Comparison of ENCODE assay signal across 14 mouse cellular contexts in the genomic region with DNA sequence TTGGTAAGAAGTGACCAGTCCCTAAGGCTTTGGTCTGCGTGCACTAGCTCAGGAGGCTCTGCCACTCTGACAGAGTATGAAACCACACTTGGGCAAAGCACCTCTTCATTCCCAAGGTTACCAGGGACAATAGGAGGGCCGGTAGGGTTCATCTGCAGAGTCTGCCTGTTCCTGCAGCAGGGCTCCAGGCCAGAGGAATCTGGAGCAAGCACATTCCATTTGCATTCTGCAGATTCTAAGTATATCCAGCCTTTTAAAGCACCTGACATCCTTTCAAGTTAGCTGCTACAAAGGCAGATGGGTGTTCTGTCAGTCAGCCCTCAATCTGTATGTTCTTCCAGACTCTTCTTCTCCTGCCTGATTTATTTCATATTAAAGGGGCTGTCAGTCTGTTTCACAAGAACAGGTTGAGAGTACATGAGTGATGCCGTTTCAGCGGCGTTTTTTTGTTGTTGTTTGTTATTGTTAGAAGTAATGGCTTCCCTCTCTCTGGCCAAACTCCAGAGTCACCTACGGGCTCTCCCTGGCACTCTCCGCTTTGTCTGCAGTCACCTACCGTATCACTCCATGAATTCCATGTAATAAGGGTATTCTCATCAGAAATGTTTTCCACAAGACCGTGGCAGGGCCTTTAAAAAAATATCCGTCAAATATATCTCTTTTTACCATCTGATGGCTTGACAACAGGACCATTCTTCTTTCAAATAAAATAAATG.
A peak's percentile ranks its signal among the peaks of the same experiment; 100 is the strongest.
DNase-seq lines count a peak whose midpoint lies in the region; ATAC-seq lines count a peak whose summit lies in the region.
"Had no signal": no experiment of that assay in that cellular context is flagged by ENCODE, and none has a peak within 500 bp of the region (broad histone marks: within the 10 kb centered on the region; RNA-seq: fewer than 3 reads in every experiment).

No protein-coding gene starts in this region.

- no peak overlapping the region for H3K9ac ChIP-seq in hindbrain, embryonic 14.5 days
- H3K9ac ChIP-seq in midbrain, embryonic 14.5 days (replicated peaks; ENCODE audit: low read length) = no peak overlapping the region
- H3K9ac ChIP-seq in midbrain, embryonic 15.5 days = no peak overlapping the region
- no peak overlapping the region for H3K9ac ChIP-seq in heart, embryonic 13.5 days
- no peak overlapping the region for H3K9ac ChIP-seq in midbrain, embryonic 16.5 days (ENCODE audit: low read depth, low read length)
- H3K9ac ChIP-seq: embryonic facial prominence, embryonic 13.5 days had no signal

- H3K4me2 ChIP-seq in hindbrain, embryonic 14.5 days (replicated peaks) = no peak overlapping the region
- H3K4me2 ChIP-seq in midbrain, embryonic 14.5 days (ENCODE audit: low read length) = no peak overlapping the region
- no peak overlapping the region for H3K4me2 ChIP-seq in midbrain, embryonic 15.5 days
- no peak overlapping the region for H3K4me2 ChIP-seq in heart, embryonic 13.5 days
- H3K4me2 ChIP-seq in midbrain, embryonic 16.5 days (ENCODE audit: low read length) = no peak overlapping the region
- H3K4me2 ChIP-seq: embryonic facial prominence, embryonic 13.5 days had no signal

- H3K4me3 ChIP-seq in hindbrain, embryonic 14.5 days (replicated peaks; ENCODE audit: low read length) = no peak overlapping the region
- no peak overlapping the region for H3K4me3 ChIP-seq in hindbrain, embryonic 10.5 days
- H3K4me3 ChIP-seq in midbrain, embryonic 14.5 days (replicated peaks; ENCODE audit: low read depth, low read length) = no peak overlapping the region
- no peak overlapping the region for H3K4me3 ChIP-seq in midbrain, embryonic 15.5 days
- no peak overlapping the region for H3K4me3 ChIP-seq in heart, embryonic 13.5 days
- H3K4me3 ChIP-seq in midbrain, embryonic 16.5 days (ENCODE audit: low read depth, low read length) = no peak overlapping the region
- H3K4me3 ChIP-seq: embryonic facial prominence, embryonic 13.5 days; gastrocnemius, adult 2 months had no signal

- 0 out of 2 replicates have a peak overlapping the region, but pooled peaks have one; percentile 17 for H3K27ac ChIP-seq in hindbrain, embryonic 14.5 days
- no peak overlapping the region for H3K27ac ChIP-seq in hindbrain, embryonic 10.5 days
- H3K27ac ChIP-seq in midbrain, embryonic 14.5 days (replicated peaks; ENCODE audit: low read depth, low read length) = 0 out of 2 replicates have a peak overlapping the region, but pooled peaks have one; percentile 13
- H3K27ac ChIP-seq in midbrain, embryonic 15.5 days = no peak overlapping the region
- peak overlapping the region; percentile 54 for H3K27ac ChIP-seq in heart, embryonic 13.5 days (replicated peaks)
- H3K27ac ChIP-seq in midbrain, embryonic 16.5 days (ENCODE audit: low read length) = no peak overlapping the region
- H3K27ac ChIP-seq: embryonic facial prominence, embryonic 13.5 days; gastrocnemius, adult 2 months; hindbrain, postnatal 0 days had no signal

- no peak for ATAC-seq in hindbrain, embryonic 14.5 days (ENCODE audit: low FRiP score)
- no peak for ATAC-seq in midbrain, embryonic 14.5 days (ENCODE audit: low FRiP score, low TSS enrichment)
- ATAC-seq in midbrain, embryonic 15.5 days (replicated peaks) = no peak
- ATAC-seq in heart, embryonic 13.5 days (ENCODE audit: extremely low read depth, insufficient number of reproducible peaks, low FRiP score, low TSS enrichment) = no peak
- ATAC-seq in midbrain, embryonic 16.5 days = no peak
- ATAC-seq: hindbrain, postnatal 0 days had no signal

- H3K9me3 ChIP-seq in hindbrain, embryonic 14.5 days (ENCODE audit: control insufficient read depth, low read length) = no peaks in the 10 kb centered on the region
- H3K9me3 ChIP-seq in hindbrain, embryonic 10.5 days = no peaks in the 10 kb centered on the region
- no peaks in the 10 kb centered on the region for H3K9me3 ChIP-seq in midbrain, embryonic 14.5 days (ENCODE audit: control insufficient read depth, low read length)
- no peaks in the 10 kb centered on the region for H3K9me3 ChIP-seq in midbrain, embryonic 15.5 days
- no peaks in the 10 kb centered on the region for H3K9me3 ChIP-seq in heart, embryonic 13.5 days
- no peaks in the 10 kb centered on the region for H3K9me3 ChIP-seq in midbrain, embryonic 16.5 days (replicated peaks; ENCODE audit: control insufficient read depth, low read length, poor library complexity, severe bottlenecking)
- H3K9me3 ChIP-seq: embryonic facial prominence, embryonic 13.5 days had no signal

- H3K27me3 ChIP-seq in hindbrain, embryonic 14.5 days (ENCODE audit: control insufficient read depth, insufficient read depth, low read length) = no peaks in the 10 kb centered on the region
- no peaks in the 10 kb centered on the region for H3K27me3 ChIP-seq in hindbrain, embryonic 10.5 days (ENCODE audit: insufficient read depth, poor library complexity, severe bottlenecking)
- no peaks in the 10 kb centered on the region for H3K27me3 ChIP-seq in midbrain, embryonic 14.5 days (ENCODE audit: control insufficient read depth, insufficient read depth, low read length)
- no peaks in the 10 kb centered on the region for H3K27me3 ChIP-seq in midbrain, embryonic 15.5 days (replicated peaks)
- H3K27me3 ChIP-seq in heart, embryonic 13.5 days (replicated peaks) = no peaks in the 10 kb centered on the region
- no peaks in the 10 kb centered on the region for H3K27me3 ChIP-seq in midbrain, embryonic 16.5 days (ENCODE audit: control insufficient read depth, insufficient read depth, low read depth, low read length)
- H3K27me3 ChIP-seq: embryonic facial prominence, embryonic 13.5 days had no signal

- peaks cover 3% of the 10 kb centered on the region; the same call in 1 of the 2 replicates for H3K4me1 ChIP-seq in hindbrain, embryonic 14.5 days (replicated peaks; ENCODE audit: control insufficient read depth, insufficient read depth, low read length)
- H3K4me1 ChIP-seq in hindbrain, embryonic 10.5 days (replicated peaks) = peaks cover under 1% of the 10 kb centered on the region; the same call in 1 of the 2 replicates
- no peaks in the 10 kb centered on the region; the same call in 1 of the 2 replicates for H3K4me1 ChIP-seq in midbrain, embryonic 14.5 days (ENCODE audit: control insufficient read depth, insufficient read depth, low read length)
- H3K4me1 ChIP-seq in midbrain, embryonic 15.5 days = 0 out of 2 replicates have a peak, but pooled peaks cover 3% of the 10 kb centered on the region
- peaks cover 16% of the 10 kb centered on the region for H3K4me1 ChIP-seq in heart, embryonic 13.5 days
- no peaks in the 10 kb centered on the region for H3K4me1 ChIP-seq in midbrain, embryonic 16.5 days (ENCODE audit: control insufficient read depth, insufficient read depth, low read length)

- no peak for DNase-seq in hindbrain, embryonic 14.5 days (ENCODE audit: low spot score)
- DNase-seq in hindbrain, embryonic 10.5 days (ENCODE audit: low spot score) = no peak
- no peak for DNase-seq in midbrain, embryonic 14.5 days
- DNase-seq in lung, postnatal 25 days (ENCODE audit: low spot score) = peak; percentile 29
- no peak for DNase-seq in embryo, embryonic 11 days
- DNase-seq: cerebellum, adult 11-12 months; gastrocnemius, adult 2 months; left cerebral cortex, postnatal 4 days; spleen, adult 18-20 months had no signal

- 67% methylated on average over 10 of the region's 10 CpGs for WGBS in hindbrain, embryonic 14.5 days
- WGBS in hindbrain, embryonic 10.5 days = 84% methylated on average over 10 of the region's 10 CpGs
- WGBS in midbrain, embryonic 14.5 days = 84% methylated on average over 10 of the region's 10 CpGs
- WGBS in midbrain, embryonic 15.5 days = 76% methylated on average over 10 of the region's 10 CpGs
- 66% methylated on average over 10 of the region's 10 CpGs for WGBS in heart, embryonic 13.5 days
- WGBS in midbrain, embryonic 16.5 days = 74% methylated on average over 10 of the region's 10 CpGs

- H3K36me3 ChIP-seq in hindbrain, embryonic 14.5 days (replicated peaks; ENCODE audit: control insufficient read depth, insufficient read depth) = no peaks in the 10 kb centered on the region
- no peaks in the 10 kb centered on the region for H3K36me3 ChIP-seq in hindbrain, embryonic 10.5 days
- H3K36me3 ChIP-seq in midbrain, embryonic 14.5 days (ENCODE audit: control insufficient read depth, insufficient read depth, low read length) = no peaks in the 10 kb centered on the region
- no peaks in the 10 kb centered on the region for H3K36me3 ChIP-seq in midbrain, embryonic 15.5 days (replicated peaks)
- no peaks in the 10 kb centered on the region for H3K36me3 ChIP-seq in heart, embryonic 13.5 days
- no peaks in the 10 kb centered on the region for H3K36me3 ChIP-seq in midbrain, embryonic 16.5 days (ENCODE audit: control insufficient read depth, insufficient read depth, low read length)
- H3K36me3 ChIP-seq: embryonic facial prominence, embryonic 13.5 days had no signal

Comparison
In these comparisons a context has a peak if more than half of its experiments do, and no peak if none do; other contexts are left out.
1. H3K27ac ChIP-seq: peak in hindbrain, embryonic 14.5 days (single experiment), midbrain, embryonic 14.5 days (single experiment) and heart, embryonic 13.5 days (single experiment); none in hindbrain, embryonic 10.5 days (single experiment), midbrain, embryonic 15.5 days (single experiment) and midbrain, embryonic 16.5 days (single experiment).